ENCODE assay signal across 7 mouse cellular contexts in the genomic region with DNA sequence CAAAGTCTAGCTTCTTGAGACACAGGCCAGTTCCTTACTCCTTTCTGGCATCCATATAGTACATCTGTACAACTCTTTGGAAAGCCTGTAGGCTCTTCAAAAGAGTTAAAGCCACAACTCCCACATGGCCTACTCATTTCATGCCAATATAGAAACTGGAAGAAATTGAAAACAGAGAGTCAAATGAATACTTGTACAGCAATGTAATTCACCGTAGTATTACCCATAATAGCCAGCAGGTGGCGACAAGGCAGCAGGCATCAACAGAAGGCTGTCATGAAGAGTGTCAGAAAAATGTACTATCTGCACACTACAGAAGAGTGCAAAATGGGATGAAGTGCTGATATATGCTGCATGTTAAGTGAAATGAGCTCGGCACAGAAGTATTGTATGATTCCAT.
DNase-seq lines count a peak whose midpoint lies in the region; ATAC-seq and TF ChIP-seq lines count a peak whose summit lies in the region.

No protein-coding gene starts in this region.

- TF ChIP-seq CTCF in embryonic fibroblast, embryonic 13.5 days (IDR thresholded peaks at IDR 0.05; ENCODE audit: borderline replicate concordance, insufficient read depth, low read length) = peak; percentile 69; the same call in 1 of the 2 replicates

- intact Hi-C loops in left cerebral cortex, postnatal 25 days (cut with DNase I) = no loop called here

- H3K27ac ChIP-seq in embryonic fibroblast, embryonic 13.5 days (ENCODE audit: insufficient read depth, low read length) = no peak overlapping the region
- H3K27ac ChIP-seq in intestine, embryonic 15.5 days = no peak overlapping the region
- no peak overlapping the region for H3K27ac ChIP-seq in neural tube, embryonic 12.5 days

- WGBS in intestine, embryonic 15.5 days = 12% methylated on average over 3 of the region's 3 CpGs
- WGBS in neural tube, embryonic 12.5 days = 16% methylated on average over 3 of the region's 3 CpGs

- peak; percentile 3 to 25 for DNase-seq in urinary bladder, postnatal 36 days (ENCODE audit: low spot score in 2 of 2)
- DNase-seq in urinary bladder, adult 2 months (ENCODE audit: low spot score) = no peak
- peak; percentile 61 for DNase-seq in brain, adult 2 months (ENCODE audit: low read depth, low spot score)
- DNase-seq in left cerebral cortex, postnatal 25 days (ENCODE audit: low spot score in 2 of 2) = peak; percentile 62 to 68

- no peaks in the 10 kb centered on the region for H3K4me1 ChIP-seq in embryonic fibroblast, embryonic 13.5 days (ENCODE audit: control insufficient read depth, insufficient read depth, low read length)
- H3K4me1 ChIP-seq in intestine, embryonic 15.5 days (replicated peaks) = no peaks in the 10 kb centered on the region
- no peaks in the 10 kb centered on the region for H3K4me1 ChIP-seq in neural tube, embryonic 12.5 days

- no peak overlapping the region for H3K9ac ChIP-seq in intestine, embryonic 15.5 days
- no peak overlapping the region for H3K9ac ChIP-seq in neural tube, embryonic 12.5 days

- TF ChIP-seq POLR2A in embryonic fibroblast, embryonic 13.5 days (IDR thresholded peaks at IDR 0.05; ENCODE audit: low read depth, low read length) = no peak

- peak; percentile 62; the same call in 1 of the 2 replicates for ATAC-seq in intestine, embryonic 15.5 days
- peak; percentile 65; the same call in 1 of the 2 replicates for ATAC-seq in neural tube, embryonic 12.5 days (ENCODE audit: low FRiP score, low read depth)

- no peak overlapping the region for H3K4me2 ChIP-seq in intestine, embryonic 15.5 days (replicated peaks)
- H3K4me2 ChIP-seq in neural tube, embryonic 12.5 days (replicated peaks) = no peak overlapping the region

- H3K9me3 ChIP-seq in intestine, embryonic 15.5 days = no peaks in the 10 kb centered on the region
- H3K9me3 ChIP-seq in neural tube, embryonic 12.5 days = no peaks in the 10 kb centered on the region

- H3K4me3 ChIP-seq in embryonic fibroblast, embryonic 13.5 days (ENCODE audit: insufficient read depth, low read length) = no peak overlapping the region
- H3K4me3 ChIP-seq in intestine, embryonic 15.5 days (replicated peaks) = no peak overlapping the region
- no peak overlapping the region for H3K4me3 ChIP-seq in neural tube, embryonic 12.5 days

- no peaks in the 10 kb centered on the region for H3K36me3 ChIP-seq in intestine, embryonic 15.5 days
- H3K36me3 ChIP-seq in neural tube, embryonic 12.5 days = no peaks in the 10 kb centered on the region

- no peaks in the 10 kb centered on the region for H3K27me3 ChIP-seq in intestine, embryonic 15.5 days (replicated peaks)
- no peaks in the 10 kb centered on the region for H3K27me3 ChIP-seq in neural tube, embryonic 12.5 days (replicated peaks)
